Mouse (Mus musculus) embryonic facial prominence, embryonic 11.5 days (tissue): ENCODE data around the gene Tmem178b. TPM values are rescaled to one million over a fixed set of nuclear protein-coding genes. Genes with fewer than 3 reads are reported as not detected.

Source experiments
- ATAC-seq: fragments of 200-750 bp; cut with Nextera tagmentation; replicated peaks from 2 replicates; pipeline ENCODE4 v1.8.0; 2017; ENCODE audit warnings: low read depth; ENCODE audit not compliant: insufficient number of reproducible peaks, low FRiP score, low TSS enrichment
- DNase-seq: peaks from one replicate; pipeline ENCODE4 v3.0.0-alpha.2; 2015; ENCODE audit warnings: low spot score
- H3K27ac ChIP-seq: fragments of 300-500 bp; sonication (generic); replicated peaks from 2 replicates; pipeline ENCODE4 v1.5.1; 2014; ENCODE audit warnings: mild to moderate bottlenecking, low read depth, low read length, control low read depth
- H3K27me3 ChIP-seq: fragments of 300-500 bp; sonication (generic); 2 replicates; pipeline ENCODE4 v1.6.1; 2014; ENCODE audit warnings: mild to moderate bottlenecking, low read length, moderate library complexity, mixed read lengths; ENCODE audit not compliant: control insufficient read depth, insufficient read depth
- H3K36me3 ChIP-seq: fragments of 300-500 bp; sonication (generic); replicated peaks from 2 replicates; pipeline ENCODE4 v1.6.1; 2014; ENCODE audit warnings: low read depth, mild to moderate bottlenecking, low read length, moderate library complexity, mixed read lengths; ENCODE audit not compliant: control insufficient read depth, insufficient read depth
- H3K4me1 ChIP-seq: fragments of 300-500 bp; sonication (generic); 2 replicates; pipeline ENCODE4 v1.6.1; 2014; ENCODE audit warnings: low read length, mixed read lengths; ENCODE audit not compliant: control insufficient read depth, insufficient read depth
- H3K4me2 ChIP-seq: fragments of 300-500 bp; sonication (generic); 2 replicates; pipeline ENCODE4 v1.6.1; 2014; ENCODE audit warnings: low read depth, mild to moderate bottlenecking, control low read depth, low read length, moderate library complexity
- H3K4me3 ChIP-seq: fragments of 300-500 bp; sonication (generic); 2 replicates; pipeline ENCODE4 v1.5.1; 2014; ENCODE audit warnings: low read depth, low read length, control low read depth
- H3K9ac ChIP-seq: fragments of 300-500 bp; sonication (generic); replicated peaks from 2 replicates; pipeline ENCODE4 v1.6.1; 2014; ENCODE audit warnings: mild to moderate bottlenecking, control low read depth, low read length
- H3K9me3 ChIP-seq: fragments of 300-500 bp; sonication (generic); replicated peaks from 2 replicates; pipeline ENCODE4 v1.6.1; 2016; ENCODE audit warnings: mild to moderate bottlenecking, low read length, inconsistent platforms, mixed read lengths; ENCODE audit not compliant: control insufficient read depth
- WGBS: fragments of 180-500 bp; shearing (Covaris S2); extraction: QIAGEN DNeasy Blood & Tissue Kit; methylation state at CpG from one replicate; pipeline ENCODE4 v1.1.7; 2014; 5-methylcytosine and 5-hydroxymethylcytosine counted together
- polyA plus RNA-seq: library from polyadenylated mRNA; unstranded; fragments of >200 nt; fragmentation: Nextera tagmentation; extraction: Ambion mirVana; gene quantifications from 2 replicates; pipeline ENCODE4 v1.2.1, GENCODE M21; 2014

Tmem178b gene
- polyA plus RNA-seq, 1 experiment from 2014 or later = 1.7 TPM

DNA sequence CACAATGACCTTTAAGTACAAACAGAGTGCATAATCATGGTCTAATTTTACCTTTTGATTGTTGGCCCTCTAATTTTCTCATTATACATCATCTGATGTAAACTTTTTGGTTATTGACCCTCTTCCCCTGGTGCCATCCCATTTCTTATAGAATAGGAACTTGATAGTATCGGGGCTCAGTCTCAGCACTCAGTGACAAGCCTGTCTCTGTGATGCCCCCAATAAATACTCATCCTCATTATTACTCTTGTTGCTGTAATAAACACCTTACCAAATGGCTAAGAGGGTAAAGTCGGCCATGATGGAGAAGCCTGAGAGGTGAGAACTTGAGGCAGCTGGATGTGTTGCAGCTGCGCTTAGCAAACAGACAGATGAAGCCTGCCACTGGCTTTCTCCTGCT lies 63.5 kb downstream of the Tmem178b start:
- 89% methylated on average over 3 of the region's 3 CpGs for WGBS
- Histone ChIP-seq H3K27me3 (no peaks in the 10 kb centered on the region), H3K36me3 (no peaks in the 10 kb centered on the region), H3K4me1 (no peaks in the 10 kb centered on the region), H3K9me3 (no peaks in the 10 kb centered on the region), H3K4me3 (no peak overlapping the region), H3K9ac (no peak overlapping the region), H3K27ac (no peak overlapping the region), H3K4me2 (no peak overlapping the region)
- no peak for DNase-seq
- ATAC-seq = no peak

DNA sequence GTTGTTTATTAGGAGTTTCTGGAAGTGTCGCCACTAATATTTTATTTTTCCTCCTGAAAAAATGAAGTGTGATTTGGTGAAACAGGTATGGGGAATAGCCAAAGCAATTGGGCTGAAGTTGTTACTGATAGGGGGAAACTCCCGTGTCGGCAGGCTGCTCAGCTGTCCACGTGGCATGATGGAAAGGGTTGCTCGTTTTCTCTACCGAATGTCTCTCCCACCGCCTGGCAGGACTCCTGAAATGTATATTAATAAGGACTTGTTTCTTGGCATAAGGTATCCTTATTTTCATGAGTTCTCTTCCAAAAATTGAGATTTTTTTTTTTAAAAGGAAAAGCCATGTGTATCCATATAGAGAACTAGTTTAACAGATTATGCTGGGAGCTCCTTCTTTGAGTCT lies 67.8 kb downstream of the Tmem178b start:
- H3K4me1 ChIP-seq = no peaks in the 10 kb centered on the region
- H3K9ac ChIP-seq = no peak overlapping the region
- 84% methylated on average over 7 of the region's 7 CpGs for WGBS
- no peak for ATAC-seq
- no peak for DNase-seq
- H3K4me2 ChIP-seq = no peak overlapping the region
- no peak overlapping the region for H3K27ac ChIP-seq
- H3K36me3 ChIP-seq = no peaks in the 10 kb centered on the region
- H3K9me3 ChIP-seq = no peaks in the 10 kb centered on the region
- H3K27me3 ChIP-seq = no peaks in the 10 kb centered on the region
- H3K4me3 ChIP-seq = no peak overlapping the region

DNA sequence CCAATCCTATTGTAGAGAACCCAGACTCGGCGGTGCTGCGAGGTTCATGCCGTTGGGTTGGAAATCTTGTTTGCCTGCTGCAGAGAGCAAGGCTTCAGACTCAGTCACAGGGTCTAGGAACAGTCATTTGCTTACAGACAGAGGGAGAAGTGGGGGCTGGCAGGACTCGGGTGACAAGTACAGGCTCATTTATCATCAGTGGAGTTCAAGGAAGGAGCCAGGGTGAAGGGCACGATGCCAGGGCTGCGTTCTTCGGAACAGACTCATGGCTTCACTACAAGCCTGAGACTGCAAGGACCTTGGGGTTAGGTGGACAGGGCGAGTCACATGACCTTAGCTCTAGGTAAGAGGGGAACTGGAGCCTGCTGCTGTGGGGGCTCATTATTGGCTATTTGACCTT lies 71.8 kb downstream of the Tmem178b start:
- H3K4me1 ChIP-seq = no peaks in the 10 kb centered on the region
- no peak overlapping the region for H3K4me2 ChIP-seq
- 59% methylated on average over 9 of the region's 9 CpGs for WGBS
- no peaks in the 10 kb centered on the region for H3K36me3 ChIP-seq
- no peak overlapping the region for H3K9ac ChIP-seq
- DNase-seq = no peak
- no peak overlapping the region for H3K27ac ChIP-seq
- no peak for ATAC-seq
- H3K27me3 ChIP-seq = no peaks in the 10 kb centered on the region
- no peaks in the 10 kb centered on the region for H3K9me3 ChIP-seq
- H3K4me3 ChIP-seq = no peak overlapping the region

DNA sequence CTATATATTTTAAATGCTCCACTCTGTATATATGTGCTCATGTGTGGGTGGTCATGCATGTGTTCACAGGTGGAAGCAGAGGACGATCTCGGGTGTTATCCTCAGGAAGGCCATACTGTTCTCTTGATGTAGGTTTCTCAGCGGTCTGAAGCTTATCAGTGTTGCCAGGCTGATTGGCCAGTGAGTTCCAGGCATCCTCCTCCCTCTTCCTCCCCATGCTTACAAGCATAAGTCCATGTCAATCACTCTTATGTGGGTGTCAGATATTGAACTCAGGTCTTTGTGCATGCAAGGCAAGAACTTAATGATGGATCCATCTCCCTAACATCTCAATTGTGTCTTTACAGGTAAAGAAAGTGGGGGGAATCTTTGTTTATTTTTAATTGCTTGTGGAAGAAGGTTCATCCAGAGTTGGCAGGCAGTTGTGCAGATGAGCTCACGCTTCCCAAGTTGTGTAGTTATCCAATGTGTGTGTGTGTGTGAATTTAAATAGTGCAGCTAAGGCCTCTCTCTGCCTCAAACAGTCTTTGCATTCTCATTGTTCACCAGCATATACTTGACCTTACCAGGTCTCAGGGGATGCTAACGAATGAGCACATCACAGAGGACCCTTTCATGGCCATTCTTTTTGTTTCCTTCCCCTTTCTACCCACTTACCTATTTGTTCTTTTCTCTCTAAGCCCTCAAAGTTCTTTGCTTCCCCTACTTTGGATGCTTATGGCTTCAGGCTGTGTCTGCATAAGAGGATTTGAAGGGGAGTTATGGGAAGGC lies 72.8 kb downstream of the Tmem178b start:
- no peaks in the 10 kb centered on the region for H3K4me1 ChIP-seq
- 70% methylated on average over 5 of the region's 5 CpGs for WGBS
- ATAC-seq (no peak), DNase-seq (no peak)
- no peak overlapping the region for H3K9ac ChIP-seq
- H3K27me3 ChIP-seq = no peaks in the 10 kb centered on the region
- H3K9me3 ChIP-seq = no peaks in the 10 kb centered on the region
- H3K27ac ChIP-seq = no peak overlapping the region
- H3K36me3 ChIP-seq = no peaks in the 10 kb centered on the region
- no peak overlapping the region for H3K4me2 ChIP-seq
- no peak overlapping the region for H3K4me3 ChIP-seq

DNA sequence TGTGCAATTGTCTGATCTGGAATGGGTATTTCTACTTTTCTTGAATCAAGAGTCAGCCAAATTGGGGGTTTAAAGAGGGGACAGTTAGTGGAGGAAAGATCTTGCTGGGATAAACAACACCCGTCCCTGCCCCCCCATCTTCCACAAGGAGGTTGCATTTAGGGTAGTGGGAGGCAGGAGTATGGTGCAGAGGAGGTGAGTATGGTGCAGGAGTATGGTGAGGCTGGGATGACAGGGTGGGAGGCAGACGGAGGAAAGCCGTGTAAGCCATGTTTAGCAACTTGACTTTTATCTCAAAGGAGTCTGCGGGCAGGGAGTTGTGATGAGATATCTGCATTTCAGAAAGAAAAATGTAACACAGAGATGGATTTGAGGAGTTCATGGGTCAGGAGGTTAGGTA lies 73.5 kb downstream of the Tmem178b start:
- WGBS = 77% methylated on average over 4 of the region's 4 CpGs
- no peaks in the 10 kb centered on the region for H3K27me3 ChIP-seq
- no peaks in the 10 kb centered on the region for H3K36me3 ChIP-seq
- DNase-seq (no peak), ATAC-seq (no peak)
- no peak overlapping the region for H3K27ac ChIP-seq
- no peak overlapping the region for H3K4me3 ChIP-seq
- no peak overlapping the region for H3K4me2 ChIP-seq
- H3K4me1 ChIP-seq = no peaks in the 10 kb centered on the region
- H3K9me3 ChIP-seq = no peaks in the 10 kb centered on the region
- H3K9ac ChIP-seq = no peak overlapping the region

DNA sequence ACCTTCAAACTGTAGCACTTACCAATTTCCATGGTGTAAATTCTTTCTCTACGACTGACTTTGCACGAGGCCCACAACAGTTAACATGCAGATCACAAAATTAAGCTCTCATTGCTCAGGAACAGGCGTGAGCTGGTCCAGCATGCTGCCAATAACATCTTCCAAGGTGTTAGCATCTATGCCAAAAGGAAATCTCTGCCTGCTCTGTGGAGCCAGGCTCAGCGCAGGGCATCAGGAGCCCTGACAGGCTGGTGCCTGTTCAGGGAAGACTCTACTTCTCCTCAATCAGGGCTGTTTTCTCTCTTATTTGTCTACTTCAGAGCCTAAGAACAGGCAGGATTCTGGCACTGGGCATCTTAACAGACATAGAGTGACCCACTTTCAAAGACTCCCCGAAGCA lies 80.9 kb downstream of the Tmem178b start:
- Histone ChIP-seq H3K9me3 (no peaks in the 10 kb centered on the region), H3K4me1 (no peaks in the 10 kb centered on the region), H3K36me3 (no peaks in the 10 kb centered on the region), H3K27ac (no peak overlapping the region), H3K4me2 (no peak overlapping the region), H3K9ac (no peak overlapping the region), H3K4me3 (no peak overlapping the region), H3K27me3 (no peaks in the 10 kb centered on the region)
- no peak for DNase-seq
- no peak for ATAC-seq
- 86% methylated on average over 5 of the region's 5 CpGs for WGBS

DNA sequence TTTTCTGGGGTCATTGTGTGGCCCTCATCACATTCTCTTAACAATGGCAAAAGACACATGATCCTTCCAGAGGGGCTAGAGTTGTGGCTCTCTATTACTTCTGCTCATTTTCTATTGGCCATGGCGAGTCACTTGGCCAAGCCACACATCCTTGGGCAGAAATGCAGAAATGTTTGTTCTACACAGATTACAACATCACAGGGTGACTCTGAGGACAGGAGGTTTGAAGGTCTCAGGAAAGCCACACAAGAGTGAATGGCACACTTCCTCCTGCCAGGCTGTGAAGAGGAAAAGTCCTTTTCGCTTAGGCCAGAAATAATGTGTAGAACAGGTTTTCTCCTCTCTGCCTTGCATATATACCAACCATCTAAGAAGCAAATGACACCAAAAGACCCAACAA lies 82.1 kb downstream of the Tmem178b start:
- no peak for ATAC-seq
- 86% methylated on average over 2 of the region's 2 CpGs for WGBS

DNA sequence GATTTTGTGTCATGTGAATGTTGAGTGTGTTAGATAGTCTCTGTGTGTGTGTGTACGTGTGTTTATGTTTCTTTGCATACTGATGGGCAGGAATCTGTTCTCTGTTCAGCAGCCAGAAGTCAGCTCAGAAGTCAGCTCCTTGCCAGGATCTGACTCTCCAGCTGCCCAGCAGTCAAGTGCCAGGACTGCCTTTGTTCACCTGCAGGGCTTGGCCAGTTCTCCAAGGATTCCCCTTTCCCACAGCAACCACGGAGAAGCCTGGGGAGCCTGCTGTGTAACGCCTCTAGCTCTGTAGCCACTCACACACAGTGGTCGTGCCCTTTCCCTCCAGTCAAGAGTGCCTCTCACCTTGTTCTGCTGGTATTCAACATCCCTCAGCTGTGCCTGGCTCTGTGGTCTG lies 91.5 kb downstream of the Tmem178b start:
- H3K4me3 ChIP-seq = no peak overlapping the region
- H3K4me2 ChIP-seq = no peak overlapping the region
- no peak overlapping the region for H3K9ac ChIP-seq
- DNase-seq = no peak
- H3K27me3 ChIP-seq = no peaks in the 10 kb centered on the region
- H3K4me1 ChIP-seq = no peaks in the 10 kb centered on the region
- no peaks in the 10 kb centered on the region for H3K36me3 ChIP-seq
- no peaks in the 10 kb centered on the region for H3K9me3 ChIP-seq
- no peak for ATAC-seq
- WGBS = 60% methylated on average over 4 of the region's 4 CpGs
- H3K27ac ChIP-seq = no peak overlapping the region

More for the DNA sequence above, 82.1 kb downstream of the Tmem178b start:
- Histone ChIP-seq H3K4me3 (no peak overlapping the region), H3K4me2 (no peak overlapping the region), H3K9me3 (no peaks in the 10 kb centered on the region), H3K36me3 (no peaks in the 10 kb centered on the region), H3K4me1 (no peaks in the 10 kb centered on the region), H3K9ac (no peak overlapping the region), H3K27ac (no peak overlapping the region), H3K27me3 (no peaks in the 10 kb centered on the region)
- no peak for DNase-seq
